Mouse (Mus musculus) forebrain, embryonic 16.5 days (tissue): ENCODE data around the gene Dhrs4. TPM values are rescaled to one million over a fixed set of nuclear protein-coding genes. Genes with fewer than 3 reads are reported as not detected.

Experiments
- ATAC-seq: fragments of 200-750 bp; cut with Nextera tagmentation; 2 replicates; pipeline ENCODE4 v1.8.0; 2017; ENCODE audit warnings: mild to moderate bottlenecking, moderate library complexity
- H3K27ac ChIP-seq: fragments of 300-500 bp; sonication (generic); 2 replicates; pipeline ENCODE4 v1.5.1; 2014; ENCODE audit warnings: low read length, control low read depth
- H3K27me3 ChIP-seq: fragments of 300-500 bp; sonication (generic); replicated peaks from 2 replicates; pipeline ENCODE4 v1.6.1; 2014; ENCODE audit warnings: low read length; ENCODE audit not compliant: control insufficient read depth, insufficient read depth
- H3K36me3 ChIP-seq: fragments of 300-500 bp; sonication (generic); 2 replicates; pipeline ENCODE4 v1.6.1; 2014; ENCODE audit not compliant: control insufficient read depth, insufficient read depth
- H3K4me1 ChIP-seq: fragments of 300-500 bp; sonication (generic); replicated peaks from 2 replicates; pipeline ENCODE4 v1.6.1; 2014; ENCODE audit warnings: low read length; ENCODE audit not compliant: control insufficient read depth, insufficient read depth
- H3K4me2 ChIP-seq: fragments of 300-500 bp; sonication (generic); 2 replicates; pipeline ENCODE4 v1.6.1; 2014; ENCODE audit warnings: mild to moderate bottlenecking, low read length, control low read depth
- H3K4me3 ChIP-seq: fragments of 300-500 bp; sonication (generic); replicated peaks from 2 replicates; pipeline ENCODE4 v1.5.1; 2014; ENCODE audit warnings: mild to moderate bottlenecking, low read length, control low read depth
- H3K9ac ChIP-seq: fragments of 300-500 bp; sonication (generic); replicated peaks from 2 replicates; pipeline ENCODE4 v1.6.1; 2014; ENCODE audit warnings: low read depth, low read length, control low read depth
- H3K9me3 ChIP-seq: fragments of 300-500 bp; sonication (generic); 2 replicates; pipeline ENCODE4 v1.6.1; 2016; ENCODE audit warnings: low read length; ENCODE audit not compliant: control insufficient read depth
- WGBS: fragments of 180-500 bp; shearing (Covaris S2); extraction: QIAGEN DNeasy Blood & Tissue Kit; methylation state at CpG from one replicate; pipeline ENCODE4 v1.1.7; 2014; 5-methylcytosine and 5-hydroxymethylcytosine counted together
- polyA plus RNA-seq: library from polyadenylated mRNA; unstranded; fragments of >200 nt; fragmentation: Nextera tagmentation; extraction: Ambion mirVana; gene quantifications from 2 replicates; pipeline ENCODE4 v1.2.1, GENCODE M21; 2015

Gene Dhrs4
- polyA plus RNA-seq = 43.3 and 48.2 TPM in 2 replicates

DNA sequence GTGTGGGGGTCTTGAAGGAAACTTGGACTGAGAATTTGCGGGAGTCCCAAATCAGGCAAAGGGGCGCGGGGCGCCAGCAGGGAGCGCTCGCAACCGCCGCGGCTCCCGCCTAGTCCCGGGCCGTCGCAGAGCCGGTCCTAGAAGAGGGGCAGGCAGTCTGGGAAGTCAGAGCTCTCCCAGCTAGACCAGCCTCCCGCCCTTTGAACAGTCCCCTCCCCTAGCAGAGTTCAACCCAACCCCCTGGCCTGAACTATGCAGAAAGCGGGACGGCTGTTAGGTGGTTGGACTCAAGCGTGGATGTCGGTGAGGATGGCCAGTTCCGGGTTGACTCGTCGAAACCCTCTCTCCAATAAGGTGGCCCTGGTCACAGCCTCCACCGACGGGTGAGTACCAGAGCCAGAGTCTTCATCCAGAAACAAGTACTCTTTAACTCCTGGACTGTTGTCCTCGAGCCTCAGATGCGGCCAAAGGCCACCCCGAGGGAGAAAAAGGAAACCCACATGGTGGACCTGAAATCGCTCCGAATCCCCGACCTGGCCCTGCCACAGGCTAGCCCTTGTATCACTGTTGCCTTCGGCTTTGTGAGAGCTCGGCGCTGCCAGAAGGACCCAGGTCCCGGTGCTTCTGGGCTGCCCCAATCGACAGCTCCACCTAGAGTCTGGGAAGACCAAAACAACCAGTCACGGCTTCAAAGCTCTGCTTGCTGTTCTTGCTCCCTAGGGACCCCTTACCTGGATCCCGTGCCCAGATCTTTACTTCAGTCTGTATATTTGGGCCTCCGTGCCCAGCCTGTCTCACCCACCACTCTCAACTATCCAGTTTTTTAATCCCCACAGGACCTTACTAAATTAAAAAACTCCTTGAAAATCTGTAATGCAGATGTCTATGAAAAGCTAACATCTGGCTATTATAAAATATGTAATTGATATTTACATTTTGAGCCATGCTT lies at the start of gene Dhrs4:
Gene Dhrs4 (plus strand): TSS at position 108 of the 949 bp plus-strand sequence.
- peak; percentile 95 for ATAC-seq
- Histone ChIP-seq H3K9ac (peak within 1 kb of the TSS; percentile 68), H3K4me1 (peaks cover under 1% of the 10 kb centered on the region), H3K27ac (peak within 1 kb of the TSS; percentile 54), H3K9me3 (no peaks in the 10 kb centered on the region), H3K4me3 (peak within 1 kb of the TSS; percentile 58), H3K36me3 (no peaks in the 10 kb centered on the region), H3K27me3 (no peaks in the 10 kb centered on the region), H3K4me2 (peak within 1 kb of the TSS; percentile 58)
- WGBS = under 1% methylated on average over 38 of the region's 38 CpGs

DNA sequence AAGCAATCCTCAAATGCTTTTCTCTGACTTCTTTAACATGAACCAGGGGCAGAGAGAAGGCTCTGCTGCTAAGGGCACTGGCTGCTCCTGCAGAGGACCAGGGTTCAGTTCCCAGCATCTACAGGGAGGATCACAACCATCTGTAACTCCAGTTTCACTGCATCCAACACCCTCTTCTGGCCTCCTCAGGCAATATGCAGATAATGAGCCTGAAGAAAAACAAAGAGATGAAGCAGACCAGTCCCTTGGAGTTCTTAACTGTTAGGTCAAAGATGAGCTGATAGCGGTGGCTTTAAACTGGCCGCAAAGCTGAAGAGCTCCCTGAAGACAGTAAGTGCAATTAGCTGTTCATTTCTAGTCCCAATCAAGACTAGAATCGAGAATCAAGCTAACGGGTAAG lies 48.3 kb upstream of the Dhrs4 start:
- no peaks in the 10 kb centered on the region for H3K4me1 ChIP-seq
- WGBS = 90% methylated on average over 4 of the region's 4 CpGs

DNA sequence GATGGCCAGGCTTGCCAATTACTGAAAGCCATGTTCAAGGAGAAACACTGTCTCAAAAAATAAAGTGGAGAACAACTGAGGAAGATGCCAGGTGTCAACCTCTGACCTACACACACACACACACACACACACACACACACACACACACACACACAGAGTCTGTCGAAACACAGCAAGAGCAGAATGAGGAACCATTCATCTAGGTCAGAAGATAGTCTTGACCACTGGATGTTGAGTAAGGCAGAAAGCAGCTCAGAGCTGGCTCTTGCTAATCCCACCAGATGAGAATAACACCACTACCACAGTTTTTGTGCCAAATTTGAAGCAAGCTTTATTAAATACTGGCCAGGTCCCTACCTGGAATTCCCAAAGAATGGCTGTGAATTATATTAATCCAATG lies 45.5 kb upstream of the Dhrs4 start:
- no peaks in the 10 kb centered on the region for H3K9me3 ChIP-seq
- no peaks in the 10 kb centered on the region for H3K27me3 ChIP-seq
- 82% methylated on average over 1 of the region's 1 CpGs for WGBS
- no peak overlapping the region for H3K4me3 ChIP-seq
- H3K27ac ChIP-seq = no peak overlapping the region
- H3K9ac ChIP-seq = no peak overlapping the region
- no peaks in the 10 kb centered on the region for H3K4me1 ChIP-seq
- ATAC-seq = no peak
- no peaks in the 10 kb centered on the region for H3K36me3 ChIP-seq
- no peak overlapping the region for H3K4me2 ChIP-seq

More for the DNA sequence above, 48.3 kb upstream of the Dhrs4 start:
- H3K9me3 ChIP-seq = no peaks in the 10 kb centered on the region
- ATAC-seq = no peak
- no peak overlapping the region for H3K9ac ChIP-seq
- no peak overlapping the region for H3K4me2 ChIP-seq
- no peak overlapping the region for H3K27ac ChIP-seq
- H3K36me3 ChIP-seq = no peaks in the 10 kb centered on the region
- H3K27me3 ChIP-seq = no peaks in the 10 kb centered on the region
- H3K4me3 ChIP-seq = no peak overlapping the region

DNA sequence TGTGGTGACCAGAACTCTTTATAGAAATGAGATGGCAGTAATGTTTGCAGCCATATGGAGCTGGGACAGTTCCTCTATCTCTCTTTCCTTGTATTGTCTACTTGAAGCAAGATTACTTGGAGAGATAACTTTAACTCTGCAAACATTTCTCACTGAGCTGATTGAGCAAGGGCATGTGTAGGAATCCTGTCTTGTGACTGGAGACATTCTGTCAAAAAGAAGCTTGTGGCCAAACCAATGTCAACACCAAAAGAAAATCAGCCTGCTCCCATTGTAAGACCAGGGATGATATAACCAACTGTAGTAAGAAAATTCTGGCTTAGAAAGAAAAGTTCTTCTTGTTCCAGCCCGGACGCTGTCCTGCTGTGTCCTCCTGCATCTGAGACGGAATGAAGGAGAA lies 43.7 kb upstream of the Dhrs4 start:
- H3K4me3 ChIP-seq = no peak overlapping the region
- H3K27me3 ChIP-seq = no peaks in the 10 kb centered on the region
- H3K4me2 ChIP-seq = no peak overlapping the region
- H3K4me1 ChIP-seq = no peaks in the 10 kb centered on the region
- no peaks in the 10 kb centered on the region for H3K9me3 ChIP-seq
- no peaks in the 10 kb centered on the region for H3K36me3 ChIP-seq
- WGBS = 91% methylated on average over 3 of the region's 3 CpGs
- H3K27ac ChIP-seq = no peak overlapping the region
- H3K9ac ChIP-seq = no peak overlapping the region
- ATAC-seq = no peak

DNA sequence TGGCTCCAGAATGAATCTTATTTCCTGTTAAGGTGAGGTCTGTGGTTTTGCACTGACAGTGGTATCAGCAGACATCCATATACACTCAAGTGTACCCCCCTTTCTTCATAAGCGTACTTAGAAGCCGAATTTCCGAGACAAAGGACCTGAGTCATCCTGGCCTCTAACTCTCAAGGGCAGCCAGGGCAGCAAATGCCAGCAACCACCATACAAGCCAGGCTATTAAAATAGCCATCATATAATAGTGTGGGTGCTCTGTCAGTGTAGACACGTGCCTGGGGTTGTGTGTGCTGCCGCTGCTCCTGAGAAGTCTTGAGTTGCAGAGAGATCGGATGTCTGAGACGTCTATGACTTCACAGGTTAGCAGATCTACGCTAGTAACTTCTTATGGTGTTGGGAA lies 41.4 kb upstream of the Dhrs4 start:
- 90% methylated on average over 8 of the region's 8 CpGs for whole genome bisulfite sequencing
- no peaks in the 10 kb centered on the region for H3K27me3 ChIP-seq
- no peak overlapping the region for H3K4me2 ChIP-seq
- no peak overlapping the region for H3K27ac ChIP-seq
- ATAC-seq = no peak
- no peaks in the 10 kb centered on the region for H3K36me3 ChIP-seq
- H3K9ac ChIP-seq = no peak overlapping the region
- no peak overlapping the region for H3K4me3 ChIP-seq
- H3K9me3 ChIP-seq = no peaks in the 10 kb centered on the region
- H3K4me1 ChIP-seq = no peaks in the 10 kb centered on the region

DNA sequence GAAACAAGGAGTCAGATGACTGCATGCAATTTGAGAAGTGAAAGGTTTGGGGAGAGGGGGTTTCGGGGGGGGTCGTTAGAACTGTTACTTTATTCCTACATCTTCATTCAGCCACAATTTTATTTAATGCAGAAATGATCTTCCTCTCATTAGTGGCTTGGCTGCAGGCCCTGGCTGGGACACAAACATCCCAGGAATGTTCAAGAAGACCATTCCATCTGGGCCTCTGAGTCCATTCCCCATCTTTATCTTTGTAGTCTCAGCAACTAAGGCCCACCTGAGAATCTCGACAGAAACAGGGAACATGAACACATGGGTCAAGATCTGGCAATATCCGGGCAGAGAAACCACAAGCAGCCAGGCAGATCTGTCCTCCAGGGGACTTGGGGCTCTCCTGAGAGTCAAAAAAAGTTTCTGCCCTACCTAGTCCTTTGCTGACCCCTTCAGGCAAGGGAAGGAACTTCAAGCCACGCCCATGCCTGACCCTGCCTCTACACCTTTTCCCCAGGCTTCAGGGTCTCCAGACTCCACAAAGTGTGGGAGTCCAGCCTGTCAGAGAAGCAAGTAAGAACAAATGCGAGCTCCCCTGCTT lies 40.3 kb upstream of the Dhrs4 start:
- no peak for ATAC-seq
- H3K27ac ChIP-seq = no peak overlapping the region
- no peaks in the 10 kb centered on the region for H3K9me3 ChIP-seq
- H3K4me1 ChIP-seq = no peaks in the 10 kb centered on the region
- 36% methylated on average over 6 of the region's 6 CpGs for WGBS
- H3K36me3 ChIP-seq = no peaks in the 10 kb centered on the region
- no peak overlapping the region for H3K4me3 ChIP-seq
- no peaks in the 10 kb centered on the region for H3K27me3 ChIP-seq
- H3K9ac ChIP-seq = no peak overlapping the region
- no peak overlapping the region for H3K4me2 ChIP-seq

DNA sequence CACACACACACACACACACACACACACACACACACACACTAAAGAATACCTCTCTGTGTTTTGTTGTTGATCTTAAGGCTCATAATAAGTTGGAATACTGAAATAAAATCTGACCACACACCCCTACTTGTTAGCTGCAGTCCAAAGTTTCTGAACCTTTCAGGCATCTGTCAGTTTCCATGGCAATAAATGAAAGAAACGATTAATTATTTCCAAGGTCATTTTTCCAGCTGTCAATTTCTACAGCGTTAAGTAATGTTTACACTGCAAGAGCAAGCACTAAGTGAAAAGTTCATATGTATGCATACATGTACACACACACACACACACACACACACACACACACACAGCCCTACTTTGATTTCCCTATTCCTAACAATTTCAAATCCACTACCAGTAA lies 20.9 kb upstream of the Dhrs4 start:
- WGBS = 77% methylated on average over 2 of the region's 2 CpGs
- no peak for ATAC-seq
- 0 out of 2 replicates have a peak, but pooled peaks cover 2% of the 10 kb centered on the region for H3K27me3 ChIP-seq

DNA sequence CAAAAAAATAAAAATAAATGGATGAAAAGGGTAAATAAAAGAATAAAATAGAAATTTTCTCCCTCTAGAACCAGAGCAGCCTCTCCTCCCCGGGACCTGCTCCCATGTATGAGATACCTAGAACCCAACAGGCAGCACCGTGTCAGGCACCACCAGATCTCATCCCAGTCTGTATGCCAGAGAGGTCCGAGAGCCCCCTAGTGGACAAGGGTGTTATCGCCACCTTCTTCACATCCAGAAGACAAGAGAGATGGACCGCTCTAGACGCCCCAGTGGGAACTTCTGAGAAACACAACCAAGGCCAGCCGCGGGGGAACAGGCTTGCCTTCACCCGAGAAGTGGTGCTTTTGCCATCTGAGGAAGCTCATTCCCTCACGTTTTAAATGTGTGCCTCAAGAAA lies 20.3 kb upstream of the Dhrs4 start:
- no peak overlapping the region for H3K27ac ChIP-seq

More for the DNA sequence above, 20.9 kb upstream of the Dhrs4 start:
- Histone ChIP-seq H3K9ac (no peak overlapping the region), H3K4me3 (no peak overlapping the region), H3K4me2 (no peak overlapping the region), H3K27ac (no peak overlapping the region), H3K9me3 (peaks cover 3% of the 10 kb centered on the region; the same call in 1 of the 2 replicates), H3K36me3 (no peaks in the 10 kb centered on the region), H3K4me1 (0 out of 2 replicates have a peak, but pooled peaks cover 6% of the 10 kb centered on the region)

DNA sequence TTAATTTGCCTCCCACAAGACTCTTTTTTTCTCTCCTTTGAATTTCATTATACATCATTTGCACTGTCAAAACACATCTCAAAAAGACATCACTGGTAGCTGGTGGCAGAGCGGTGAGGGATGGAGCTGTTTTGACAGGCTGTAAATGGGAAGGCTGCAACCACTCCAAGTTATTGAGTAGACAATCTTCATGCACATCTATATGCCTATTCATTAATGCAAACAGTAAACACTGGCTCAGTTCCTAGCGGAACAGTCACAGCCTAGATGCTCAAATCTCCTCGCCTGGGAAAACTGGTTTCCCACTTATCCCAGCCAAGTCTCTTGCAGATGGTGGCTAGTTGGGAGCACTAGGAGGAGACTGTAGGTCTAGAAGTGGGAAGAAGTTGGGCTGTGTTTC lies 19.8 kb upstream of the Dhrs4 start:
- H3K9ac ChIP-seq = no peak overlapping the region
- peaks cover 3% of the 10 kb centered on the region; the same call in 1 of the 2 replicates for H3K9me3 ChIP-seq
- 45% methylated on average over 3 of the region's 3 CpGs for WGBS
- H3K27ac ChIP-seq = no peak overlapping the region
- H3K4me2 ChIP-seq = no peak overlapping the region
- peak; percentile 79 for ATAC-seq
- H3K27me3 ChIP-seq = 0 out of 2 replicates have a peak, but pooled peaks cover 2% of the 10 kb centered on the region
- H3K36me3 ChIP-seq = no peaks in the 10 kb centered on the region
- no peak overlapping the region for H3K4me3 ChIP-seq
- H3K4me1 ChIP-seq = 0 out of 2 replicates have a peak, but pooled peaks cover 6% of the 10 kb centered on the region

More for the DNA sequence above, 20.3 kb upstream of the Dhrs4 start:
- peak; percentile 57 for ATAC-seq
- 26% methylated on average over 10 of the region's 10 CpGs for WGBS
- H3K27me3 ChIP-seq = 0 out of 2 replicates have a peak, but pooled peaks cover 2% of the 10 kb centered on the region
- H3K4me3 ChIP-seq = no peak overlapping the region
- no peak overlapping the region for H3K9ac ChIP-seq
- 0 out of 2 replicates have a peak, but pooled peaks cover 6% of the 10 kb centered on the region for H3K4me1 ChIP-seq
- H3K36me3 ChIP-seq = no peaks in the 10 kb centered on the region
- H3K4me2 ChIP-seq = no peak overlapping the region
- H3K9me3 ChIP-seq = peaks cover 3% of the 10 kb centered on the region; the same call in 1 of the 2 replicates
